Mouse (Mus musculus) neural tube, embryonic 13.5 days (tissue): ENCODE results near the gene Ftl1. TPM values are rescaled to one million over a fixed set of nuclear protein-coding genes. Genes with fewer than 3 reads are reported as not detected.

Experiments
- ATAC-seq: fragments of 200-750 bp; cut with Nextera tagmentation; 2 replicates; pipeline ENCODE4 v1.8.0; 2017; ENCODE audit warnings: low read depth, mild to moderate bottlenecking, moderate TSS enrichment, moderate library complexity
- H3K27ac ChIP-seq: fragments of 300-500 bp; sonication (generic); replicated peaks from 2 replicates; pipeline ENCODE4 v1.5.1; 2015; ENCODE audit warnings: moderate library complexity, mild to moderate bottlenecking, inconsistent platforms
- H3K27me3 ChIP-seq: fragments of 300-500 bp; sonication (generic); 2 replicates; pipeline ENCODE4 v1.6.1; 2015; ENCODE audit warnings: mild to moderate bottlenecking, inconsistent platforms
- H3K36me3 ChIP-seq: fragments of 300-500 bp; sonication (generic); 2 replicates; pipeline ENCODE4 v1.6.1; 2015; ENCODE audit warnings: mild to moderate bottlenecking, inconsistent platforms
- H3K4me1 ChIP-seq: fragments of 300-500 bp; sonication (generic); replicated peaks from 2 replicates; pipeline ENCODE4 v1.6.1; 2015; ENCODE audit warnings: inconsistent platforms
- H3K4me2 ChIP-seq: fragments of 300-500 bp; sonication (generic); 2 replicates; pipeline ENCODE4 v1.6.1; 2015; ENCODE audit warnings: inconsistent platforms, mild to moderate bottlenecking, moderate library complexity
- H3K4me3 ChIP-seq: fragments of 300-500 bp; sonication (generic); 2 replicates; pipeline ENCODE4 v1.5.1; 2015; ENCODE audit warnings: mild to moderate bottlenecking, inconsistent platforms
- H3K9ac ChIP-seq: fragments of 300-500 bp; sonication (generic); 2 replicates; pipeline ENCODE4 v1.6.1; 2015; ENCODE audit warnings: moderate library complexity, mild to moderate bottlenecking, inconsistent platforms
- H3K9me3 ChIP-seq: fragments of 300-500 bp; sonication (generic); 2 replicates; pipeline ENCODE4 v1.6.1; 2016; ENCODE audit warnings: inconsistent platforms
- WGBS: fragments of 180-500 bp; shearing (Covaris S2); methylation state at CpG from one replicate; pipeline ENCODE4 v1.1.7; 2015; 5-methylcytosine and 5-hydroxymethylcytosine counted together
- polyA plus RNA-seq: library from polyadenylated mRNA; unstranded; fragments of >200 nt; fragmentation: Nextera tagmentation; extraction: Ambion mirVana; gene quantifications from 2 replicates; pipeline ENCODE4 v1.2.1, GENCODE M21; 2015

Gene Ftl1
- polyA plus RNA-seq, 1 experiment from 2014 or later = 6,442 TPM

- ATAC-seq = no peak
- Histone ChIP-seq H3K36me3 (peaks cover 53% of the 10 kb centered on the region), H3K4me1 (no peaks in the 10 kb centered on the region), H3K27me3 (no peaks in the 10 kb centered on the region), H3K4me3 (no peak overlapping the region), H3K9me3 (no peaks in the 10 kb centered on the region), H3K9ac (no peak overlapping the region), H3K4me2 (no peak overlapping the region), H3K27ac (no peak overlapping the region)
Measured at GRCm38 (mm10) chr7:45446589-45446988, 13.1 kb downstream of the Ftl1 start.

DNA sequence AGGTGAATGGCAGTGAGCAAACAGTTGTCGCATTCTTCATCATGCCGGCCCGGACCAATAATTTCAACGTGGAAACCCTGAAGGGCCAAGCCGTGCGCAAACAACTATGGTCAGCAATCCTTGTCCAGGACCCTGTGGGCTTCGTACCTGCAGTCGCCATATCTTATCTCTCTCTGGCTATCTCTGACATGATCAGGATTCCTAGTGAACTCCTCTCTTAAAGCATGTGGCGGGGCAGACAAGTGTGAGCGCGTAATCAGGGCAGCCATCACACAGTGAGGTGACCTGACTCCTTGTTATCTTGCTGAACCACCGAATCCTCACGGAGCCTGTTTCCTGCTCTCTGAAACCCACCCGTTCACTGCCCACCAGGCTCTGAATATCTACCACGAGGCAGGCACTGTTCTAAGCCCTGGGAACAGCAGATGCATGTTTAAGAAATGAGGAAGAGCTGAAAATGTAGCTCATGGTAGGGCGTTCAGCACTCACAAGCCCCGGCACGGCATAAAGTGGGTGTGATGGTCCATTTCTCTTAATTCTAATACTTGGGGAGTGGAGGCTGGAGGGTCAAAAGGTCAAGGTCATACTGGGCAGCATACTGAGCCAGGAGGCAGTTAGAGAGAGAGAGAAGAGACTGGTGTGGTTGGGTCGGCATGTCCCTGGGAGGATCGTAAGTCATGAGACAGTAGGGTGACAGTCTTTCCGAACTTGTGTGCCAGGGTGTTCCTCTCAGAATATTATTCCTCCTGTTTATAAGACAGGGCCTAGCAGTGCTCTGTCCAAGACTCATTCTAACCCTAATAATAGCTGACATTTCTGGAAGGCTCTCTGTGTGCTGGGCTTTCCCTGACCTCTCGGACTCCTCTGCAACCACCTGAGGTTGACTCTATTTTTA, 15.9 kb downstream of the Ftl1 start:
- H3K27ac ChIP-seq = no peak overlapping the region
- no peaks in the 10 kb centered on the region for H3K4me1 ChIP-seq
- no peak for ATAC-seq
- no peaks in the 10 kb centered on the region for H3K9me3 ChIP-seq
- H3K4me3 ChIP-seq = no peak overlapping the region
- no peak overlapping the region for H3K4me2 ChIP-seq
- no peaks in the 10 kb centered on the region for H3K27me3 ChIP-seq
- no peak overlapping the region for H3K9ac ChIP-seq
- 90% methylated on average over 22 of the region's 22 CpGs for WGBS
- peaks cover 58% of the 10 kb centered on the region for H3K36me3 ChIP-seq

GRCm38 (mm10) chr7:45437521-45438276, 22.0 kb downstream of the Ftl1 start, which contains the start of gene Ruvbl2:
Ruvbl2 (minus strand) TSS chr7:45438096.
- no peak within 1 kb of the TSS for H3K27ac ChIP-seq
- no peaks in the 10 kb centered on the region for H3K9me3 ChIP-seq
- H3K4me3 ChIP-seq = no peak within 1 kb of the TSS
- peaks cover 44% of the 10 kb centered on the region for H3K4me1 ChIP-seq
- peaks cover 23% of the 10 kb centered on the region for H3K36me3 ChIP-seq
- peak within 1 kb of the TSS; percentile 41; the same call in 1 of the 2 replicates for H3K9ac ChIP-seq
- H3K27me3 ChIP-seq = no peaks in the 10 kb centered on the region
- ATAC-seq = no peak
- 0 out of 2 replicates have a peak within 1 kb of the TSS, but pooled peaks have one; percentile 13 for H3K4me2 ChIP-seq
- 21% methylated on average over 19 of the region's 19 CpGs for WGBS

GRCm38 (mm10) chr7:45437046-45437445, 22.6 kb downstream of the Ftl1 start:
- 29% methylated on average over 6 of the region's 6 CpGs for WGBS
- Histone ChIP-seq H3K27me3 (no peaks in the 10 kb centered on the region), H3K4me1 (peaks cover 50% of the 10 kb centered on the region), H3K9ac (no peak overlapping the region), H3K4me2 (no peak overlapping the region), H3K27ac (no peak overlapping the region), H3K9me3 (no peaks in the 10 kb centered on the region), H3K36me3 (peaks cover 21% of the 10 kb centered on the region), H3K4me3 (no peak overlapping the region)
- no peak for ATAC-seq

GRCm38 (mm10) chr7:45436444-45436843, 23.2 kb downstream of the Ftl1 start:
- H3K27me3 ChIP-seq = no peaks in the 10 kb centered on the region
- peaks cover 22% of the 10 kb centered on the region for H3K36me3 ChIP-seq
- no peak overlapping the region for H3K4me3 ChIP-seq
- no peak overlapping the region for H3K27ac ChIP-seq
- ATAC-seq = no peak
- peaks cover 51% of the 10 kb centered on the region for H3K4me1 ChIP-seq
- H3K9me3 ChIP-seq = no peaks in the 10 kb centered on the region
- 0 out of 2 replicates have a peak overlapping the region, but pooled peaks have one; percentile 99 for H3K4me2 ChIP-seq
- no peak overlapping the region for H3K9ac ChIP-seq
- WGBS = 89% methylated on average over 5 of the region's 5 CpGs

DNA sequence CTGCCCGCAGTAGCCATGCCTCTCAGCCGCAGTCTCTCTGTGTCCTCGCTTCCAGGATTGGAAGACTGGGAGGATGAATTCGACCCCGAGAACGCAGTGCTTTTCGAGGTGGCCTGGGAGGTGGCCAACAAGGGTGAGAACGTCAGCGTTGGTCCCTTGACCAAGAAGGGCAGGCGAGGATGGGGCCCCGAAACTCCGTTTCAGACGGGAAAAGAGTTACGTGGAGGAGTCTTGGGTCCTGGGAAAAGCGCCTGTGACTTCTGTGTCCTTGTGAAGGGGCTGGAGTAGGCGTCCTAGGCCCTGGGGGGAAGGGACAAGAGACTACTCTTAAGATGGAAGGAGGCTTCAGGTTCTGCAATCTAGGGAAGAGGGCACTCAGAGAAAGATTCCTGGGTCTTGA, 24.6 kb downstream of the Ftl1 start:
- ATAC-seq = peak; percentile 33
- peaks cover 51% of the 10 kb centered on the region for H3K4me1 ChIP-seq
- WGBS = 5% methylated on average over 16 of the region's 16 CpGs

GRCm38 (mm10) chr7:45434203-45435015, 25.3 kb downstream of the Ftl1 start, which contains the start of gene Gys1:
Gys1 (plus strand) TSS chr7:45434844.
- Histone ChIP-seq H3K27me3 (no peaks in the 10 kb centered on the region), H3K36me3 (peaks cover 29% of the 10 kb centered on the region), H3K27ac (peak within 1 kb of the TSS; percentile 90), H3K9me3 (no peaks in the 10 kb centered on the region), H3K4me3 (peak within 1 kb of the TSS; percentile 79), H3K4me1 (peaks cover 51% of the 10 kb centered on the region), H3K9ac (peak within 1 kb of the TSS; percentile 88), H3K4me2 (peak within 1 kb of the TSS; percentile 99)
- ATAC-seq = peak; percentile 97
- WGBS = under 1% methylated on average over 45 of the region's 45 CpGs

More for the DNA sequence above, 24.6 kb downstream of the Ftl1 start:
- Histone ChIP-seq H3K9ac (peak overlapping the region; percentile 86), H3K4me2 (peak overlapping the region; percentile 99), H3K27me3 (no peaks in the 10 kb centered on the region), H3K27ac (peak overlapping the region; percentile 68), H3K9me3 (no peaks in the 10 kb centered on the region), H3K4me3 (peak overlapping the region; percentile 79), H3K36me3 (peaks cover 27% of the 10 kb centered on the region)

DNA sequence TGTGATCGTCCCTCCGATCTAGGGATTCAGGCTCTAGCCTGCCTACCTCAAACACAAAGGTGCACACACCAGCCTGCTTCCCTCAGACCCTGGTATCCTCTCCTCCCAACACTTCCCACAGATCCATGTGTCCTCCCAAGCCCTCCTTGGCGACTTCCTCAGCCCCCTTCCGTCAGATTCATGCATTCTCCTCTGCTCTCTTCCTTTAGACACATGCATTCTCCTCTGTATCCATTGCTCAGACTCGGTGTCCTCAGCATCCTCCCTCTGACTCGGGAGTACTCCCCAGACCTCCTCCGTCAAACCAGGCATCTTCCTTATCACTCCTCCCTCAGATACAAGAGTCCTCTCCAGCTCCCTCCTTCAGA, 25.9 kb downstream of the Ftl1 start:
- peak overlapping the region; percentile 79 for H3K4me3 ChIP-seq
- peaks cover 34% of the 10 kb centered on the region for H3K36me3 ChIP-seq
- H3K4me2 ChIP-seq = peak overlapping the region; percentile 99
- peak overlapping the region; percentile 90 for H3K27ac ChIP-seq
- no peaks in the 10 kb centered on the region for H3K27me3 ChIP-seq
- peak; percentile 2 for ATAC-seq
- H3K9me3 ChIP-seq = no peaks in the 10 kb centered on the region
- 2% methylated on average over 7 of the region's 7 CpGs for WGBS
- peaks cover 51% of the 10 kb centered on the region for H3K4me1 ChIP-seq
- peak overlapping the region; percentile 88 for H3K9ac ChIP-seq

- H3K9me3 ChIP-seq = no peaks in the 10 kb centered on the region
- no peaks in the 10 kb centered on the region for H3K4me1 ChIP-seq
- no peak overlapping the region for H3K4me2 ChIP-seq
- no peak overlapping the region for H3K27ac ChIP-seq
- no peak for ATAC-seq
- peaks cover 99% of the 10 kb centered on the region for H3K36me3 ChIP-seq
- no peak overlapping the region for H3K4me3 ChIP-seq
- WGBS = 94% methylated on average over 8 of the region's 8 CpGs
- no peak overlapping the region for H3K9ac ChIP-seq
- peaks cover 7% of the 10 kb centered on the region for H3K27me3 ChIP-seq
Measured at GRCm38 (mm10) chr7:45426556-45426955, 33.1 kb downstream of the Ftl1 start.

DNA sequence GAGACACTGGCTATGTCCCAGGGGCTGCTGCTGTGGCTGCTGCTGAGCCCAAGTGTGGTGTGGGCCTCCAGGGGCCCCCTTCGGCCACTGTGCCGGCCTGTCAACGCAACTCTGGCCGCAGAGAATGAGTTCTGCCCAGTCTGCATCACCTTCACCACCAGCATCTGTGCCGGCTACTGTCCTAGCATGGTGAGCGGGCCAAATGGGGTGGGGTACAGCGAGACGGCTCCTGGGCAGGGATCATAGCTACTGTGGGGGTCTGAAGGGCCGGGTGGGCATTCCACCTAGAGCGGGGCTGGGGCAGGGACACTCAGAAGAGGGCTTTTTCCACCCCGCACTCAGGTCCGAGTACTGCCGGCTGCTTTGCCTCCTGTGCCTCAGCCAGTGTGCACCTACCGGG, 38.5 kb downstream of the Ftl1 start:
- no peaks in the 10 kb centered on the region for H3K9me3 ChIP-seq
- no peak overlapping the region for H3K27ac ChIP-seq
- H3K4me1 ChIP-seq = no peaks in the 10 kb centered on the region
- peaks cover 58% of the 10 kb centered on the region for H3K36me3 ChIP-seq
- 89% methylated on average over 14 of the region's 14 CpGs for WGBS
- H3K27me3 ChIP-seq = peaks cover 60% of the 10 kb centered on the region
- no peak overlapping the region for H3K4me3 ChIP-seq
- no peak overlapping the region for H3K9ac ChIP-seq
- ATAC-seq = no peak
- no peak overlapping the region for H3K4me2 ChIP-seq

DNA sequence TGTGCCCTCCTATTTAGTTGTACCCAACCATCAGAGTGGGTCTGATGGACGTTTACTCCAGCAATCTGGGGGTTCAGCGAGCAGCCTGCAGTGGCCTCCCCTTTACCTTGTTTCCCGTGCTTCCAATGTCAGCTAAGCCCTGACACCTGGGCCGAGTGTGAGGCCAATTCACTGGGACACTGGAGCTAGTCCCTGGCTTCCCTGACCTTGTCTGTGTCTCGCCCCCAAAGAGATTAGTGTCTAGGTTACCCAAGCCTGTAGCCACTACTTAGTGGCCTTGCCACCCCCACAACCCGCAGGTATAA, 39.1 kb downstream of the Ftl1 start, which contains the start of gene Lhb:
Gene Lhb (plus strand): TSS at position 206 of the 305 bp plus-strand sequence.
- no peak within 1 kb of the TSS for H3K4me2 ChIP-seq
- H3K27ac ChIP-seq = no peak within 1 kb of the TSS
- WGBS = 55% methylated on average over 6 of the region's 6 CpGs
- no peaks in the 10 kb centered on the region for H3K4me1 ChIP-seq
- H3K9me3 ChIP-seq = no peaks in the 10 kb centered on the region
- H3K4me3 ChIP-seq = no peak within 1 kb of the TSS
- H3K9ac ChIP-seq = no peak within 1 kb of the TSS
- ATAC-seq = no peak
- H3K27me3 ChIP-seq = peaks cover 67% of the 10 kb centered on the region
- peaks cover 52% of the 10 kb centered on the region for H3K36me3 ChIP-seq
